Mouse (Mus musculus) induced T-regulatory cell, adult 2 months (primary cell): ENCODE results near the gene Pef1.

ENCODE experiments used
- DNase-seq: peaks from one replicate; pipeline ENCODE4 v3.0.0-alpha.2; 2012; ENCODE audit warnings: low read depth

The Pef1 gene

DNA sequence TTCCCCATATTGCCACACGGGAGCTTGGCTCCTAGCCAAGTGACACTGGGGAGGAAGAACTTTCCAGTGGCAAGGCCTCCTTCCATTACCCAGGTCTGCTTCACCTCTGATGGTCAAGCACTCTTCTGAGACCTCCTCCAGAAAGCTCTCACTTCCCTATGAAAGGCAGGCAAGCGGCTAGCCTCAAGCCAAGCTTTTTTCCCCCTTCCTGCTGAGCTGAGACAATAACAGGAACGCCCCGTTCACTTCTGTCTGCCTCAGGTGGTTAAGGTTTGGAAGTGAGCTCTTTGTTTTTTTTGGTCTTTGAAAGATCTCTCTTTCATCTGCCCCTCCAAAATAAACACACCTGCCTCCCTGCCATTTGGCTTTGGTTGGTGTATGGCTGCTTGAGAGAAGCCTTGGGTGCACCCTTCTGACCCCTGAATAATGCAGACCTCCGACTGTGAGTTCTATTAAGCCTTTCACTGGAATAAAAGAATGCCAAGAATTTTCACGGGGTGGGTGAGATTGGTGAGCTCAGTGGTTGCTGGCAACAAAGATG is at the start of gene Pef1:
TSS of gene Pef1 (plus strand) at position 448 of the 541 bp plus-strand sequence.
- DNase-seq = no peak

DNA sequence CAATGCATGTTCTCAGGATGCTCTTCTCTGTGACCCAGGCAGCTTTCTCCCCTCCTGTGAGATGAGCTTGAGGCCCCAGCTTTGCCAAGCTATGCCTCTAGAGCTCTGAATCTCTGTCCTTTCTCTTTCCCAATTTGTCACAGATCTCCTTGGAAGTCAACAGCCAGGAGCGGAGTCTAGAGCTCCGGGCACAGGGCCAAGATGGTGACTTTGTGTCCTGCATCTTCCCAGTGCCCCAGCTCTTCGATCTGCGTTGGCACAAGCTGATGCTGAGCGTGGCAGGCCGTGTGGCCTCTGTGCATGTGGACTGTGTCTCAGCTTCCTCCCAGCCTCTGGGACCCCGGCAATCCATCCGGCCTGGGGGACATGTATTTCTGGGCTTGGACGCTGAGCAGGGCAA is 49.2 kb upstream of the Pef1 start:
- DNase-seq = no peak

DNA sequence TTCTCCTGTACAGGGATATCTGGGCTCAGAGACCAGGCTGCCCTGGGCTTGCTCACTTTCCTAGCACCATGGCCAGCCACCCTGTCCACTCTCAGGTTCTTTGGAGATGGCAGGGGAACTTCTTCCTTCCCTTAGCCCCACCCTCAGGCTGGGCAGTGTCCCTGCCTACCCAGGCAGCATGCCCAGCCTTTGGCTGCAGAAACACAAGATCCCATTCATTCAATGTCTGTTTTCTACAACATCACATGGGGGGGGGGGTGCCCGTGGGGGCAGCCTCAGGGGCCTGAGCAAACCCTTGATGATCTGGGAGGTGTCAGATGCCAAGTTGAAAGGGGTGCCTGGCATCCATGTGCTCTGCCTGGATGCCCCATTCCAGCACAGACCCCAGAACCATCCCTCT is 47.6 kb upstream of the Pef1 start:
- no peak for DNase-seq

DNA sequence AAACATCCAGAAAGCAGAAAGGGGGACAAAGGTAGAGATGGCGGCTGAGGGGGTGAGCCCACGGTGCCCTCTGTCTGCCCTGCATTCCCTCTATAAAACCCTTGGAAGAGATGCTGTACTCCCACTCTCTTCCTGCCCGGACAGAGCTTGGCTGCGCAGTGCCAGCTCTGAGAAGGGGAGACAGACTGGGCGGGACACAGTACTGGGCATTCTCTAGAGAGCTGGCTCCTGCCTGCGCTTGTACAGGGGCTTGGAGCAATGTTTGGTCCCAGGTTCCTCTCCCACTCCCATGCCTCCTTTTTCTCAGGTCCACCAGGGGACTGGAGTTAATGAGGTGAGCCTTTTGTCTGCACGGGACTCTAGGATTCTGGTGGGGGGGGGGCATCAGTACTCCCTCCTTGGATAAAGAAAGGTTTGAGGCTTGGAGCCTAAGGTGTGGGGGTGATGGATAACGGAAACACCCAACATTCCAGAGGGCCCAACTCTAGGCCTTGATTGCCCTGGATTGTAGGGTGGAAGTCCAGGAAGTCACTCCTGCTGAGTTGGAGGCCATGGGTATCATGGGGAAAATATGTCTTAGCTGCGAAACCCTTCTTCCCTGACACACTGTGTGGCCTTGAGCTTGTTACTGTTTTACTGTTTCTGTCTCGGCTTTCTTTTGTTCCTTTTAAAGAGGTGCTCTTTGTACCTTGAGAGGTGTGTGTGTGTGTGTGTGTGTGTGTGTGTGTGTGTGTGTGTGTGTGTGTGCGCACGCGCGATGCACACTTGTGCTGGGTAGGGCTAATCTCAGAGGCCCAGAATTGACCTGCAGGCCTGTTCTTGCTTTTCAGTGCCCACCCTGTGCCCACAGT is 47.0 kb upstream of the Pef1 start:
- DNase-seq = no peak

DNA sequence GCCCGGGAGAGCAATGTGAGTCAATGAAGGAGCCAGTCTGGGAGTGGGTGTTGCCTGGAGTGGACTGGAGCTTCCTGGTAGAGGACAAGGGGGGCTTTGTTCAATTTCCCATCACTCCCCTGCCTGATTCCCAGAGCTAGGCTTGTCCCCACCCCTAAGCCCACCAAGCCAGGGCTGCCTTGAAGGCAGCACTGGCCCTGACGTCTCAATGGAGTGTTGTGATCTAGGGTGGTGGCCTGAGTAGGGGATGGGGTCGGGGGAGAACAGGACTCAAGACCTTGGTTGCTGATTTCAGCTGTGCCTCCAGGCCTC is 46.4 kb upstream of the Pef1 start:
- no peak for DNase-seq

DNA sequence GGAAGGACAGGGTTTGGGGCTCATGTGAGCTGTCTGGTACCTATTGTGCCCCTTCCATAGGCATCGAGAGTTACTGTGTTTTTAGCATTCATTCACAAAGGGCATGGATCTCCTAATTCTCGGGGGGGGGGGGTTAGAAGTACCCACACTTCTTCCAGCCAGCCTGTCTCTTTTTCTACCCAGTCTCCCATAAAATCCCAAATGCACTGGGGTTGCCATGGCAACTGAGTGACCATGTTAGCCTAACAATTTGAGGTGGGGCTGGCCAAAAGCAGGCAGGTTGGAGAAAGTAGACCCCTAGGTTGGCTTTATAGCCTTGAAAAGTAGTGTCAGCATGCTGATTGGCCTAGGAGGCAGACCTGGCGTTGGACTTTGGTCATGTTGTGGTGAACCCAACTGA is 45.9 kb upstream of the Pef1 start:
- no peak for DNase-seq

DNA sequence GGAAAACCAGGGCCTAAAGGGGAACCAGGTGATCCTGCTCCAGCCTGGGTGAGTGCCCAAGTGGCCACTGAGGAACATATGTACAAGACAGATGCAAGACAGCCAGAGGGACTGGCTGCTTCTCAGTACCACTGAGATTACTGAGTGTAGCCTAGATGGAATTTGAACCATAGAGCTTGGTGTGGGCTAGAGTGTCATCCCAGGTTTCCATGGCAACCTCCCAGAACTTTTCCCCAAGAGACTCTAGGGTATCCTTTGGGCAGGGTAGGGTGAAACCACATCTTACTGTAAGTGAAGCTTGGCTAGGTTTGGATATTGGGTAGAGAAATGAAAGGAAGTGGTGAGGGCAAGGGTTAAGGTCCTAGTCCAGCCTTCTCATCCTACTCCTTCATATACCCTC is 41.4 kb upstream of the Pef1 start:
- no peak for DNase-seq

DNA sequence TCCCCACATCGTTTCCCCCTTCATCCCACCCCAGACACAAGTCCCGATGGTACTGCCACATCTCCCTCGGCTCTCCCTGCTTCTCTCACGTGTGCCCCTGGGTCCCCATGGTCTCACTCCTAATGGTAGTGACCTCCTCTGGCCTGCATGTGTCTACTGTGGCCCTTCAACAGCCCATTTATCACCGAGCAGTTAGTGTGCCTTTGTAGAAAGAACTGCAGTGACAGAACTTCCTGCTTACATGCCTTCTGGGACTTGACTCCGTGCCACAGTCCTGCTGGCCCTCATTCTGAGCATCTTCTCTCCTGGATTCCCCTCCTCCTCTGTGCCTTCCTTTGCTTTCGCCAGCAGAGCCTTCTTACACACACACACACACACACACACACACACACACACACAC is 39.2 kb upstream of the Pef1 start:
- DNase-seq = no peak

DNA sequence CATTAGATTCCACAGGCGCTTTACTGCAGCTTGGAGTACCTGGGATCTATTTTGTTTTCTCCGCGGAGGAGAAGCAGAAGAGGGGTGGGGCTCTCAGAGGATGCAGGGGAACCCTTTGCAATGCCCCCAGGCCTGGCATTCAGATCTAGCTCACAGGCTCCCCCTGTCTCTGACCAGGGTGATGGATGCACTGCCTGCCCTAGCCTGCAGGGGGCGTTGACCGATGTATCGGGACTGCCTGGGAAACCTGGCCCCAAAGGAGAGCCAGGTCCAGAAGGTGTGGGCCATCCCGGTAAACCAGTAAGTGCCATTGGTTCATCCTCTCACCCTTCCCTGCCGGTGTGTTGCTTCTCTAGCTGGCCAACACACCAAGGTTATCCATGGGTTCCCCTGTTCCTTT is 35.5 kb upstream of the Pef1 start:
- peak; percentile 56 for DNase-seq

DNA sequence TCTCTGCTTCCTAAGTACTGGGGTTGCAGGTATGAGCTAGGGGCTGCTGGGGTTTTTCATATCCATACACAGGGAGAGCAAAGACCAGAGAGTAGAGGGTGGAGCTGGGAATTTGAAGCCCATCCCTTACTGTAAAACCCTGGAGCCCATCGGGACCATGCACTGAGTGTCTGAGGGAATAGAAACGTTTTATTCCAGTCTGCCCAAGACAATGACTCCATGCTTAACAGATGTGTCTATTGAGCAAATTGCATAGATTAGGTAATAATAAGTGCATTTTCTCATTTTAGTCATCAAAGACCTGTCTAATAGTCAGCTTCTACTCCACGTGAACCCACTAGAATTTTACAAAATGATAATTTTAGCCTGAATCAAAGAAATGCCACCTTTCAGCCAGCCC is 31.8 kb upstream of the Pef1 start:
- no peak for DNase-seq

DNA sequence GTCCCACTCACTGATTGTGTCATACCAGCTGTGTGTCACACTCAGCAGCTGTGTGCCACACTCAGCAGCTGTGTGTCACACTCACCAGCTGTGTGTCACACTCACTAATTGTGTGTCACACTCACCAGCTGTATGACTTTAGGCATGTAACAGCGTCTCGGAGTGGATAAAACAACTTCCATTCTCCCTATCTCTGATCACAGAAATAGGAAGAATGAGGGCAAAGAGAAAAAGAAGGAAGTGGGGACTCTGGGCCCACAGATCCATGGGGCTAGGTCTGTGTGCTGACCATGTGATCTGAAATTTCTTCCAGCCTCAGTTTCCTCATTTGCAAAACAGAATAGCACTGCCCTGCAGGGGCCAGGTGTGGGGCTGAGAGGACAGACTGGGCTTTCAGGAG is 30.6 kb upstream of the Pef1 start:
- no peak for DNase-seq

DNA sequence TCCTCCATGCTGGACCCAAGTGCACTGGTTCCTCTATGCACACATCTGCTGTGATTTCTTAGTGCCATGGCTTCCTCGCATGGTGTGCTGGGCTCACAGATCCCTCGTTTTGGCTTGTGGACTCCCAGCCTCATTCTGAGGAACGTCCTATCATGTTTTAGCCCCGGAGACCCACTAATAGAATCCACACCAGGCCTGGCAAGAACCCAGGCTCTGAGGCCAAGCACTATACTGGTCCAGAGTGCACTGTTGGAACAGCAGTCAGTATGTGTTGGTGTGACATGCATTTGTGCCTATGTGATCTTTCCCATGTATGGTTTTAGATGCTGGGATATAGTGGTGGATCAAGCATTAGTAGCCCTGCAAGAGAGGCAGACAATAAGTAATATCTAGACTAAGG is 29.0 kb upstream of the Pef1 start:
- DNase-seq = no peak

DNA sequence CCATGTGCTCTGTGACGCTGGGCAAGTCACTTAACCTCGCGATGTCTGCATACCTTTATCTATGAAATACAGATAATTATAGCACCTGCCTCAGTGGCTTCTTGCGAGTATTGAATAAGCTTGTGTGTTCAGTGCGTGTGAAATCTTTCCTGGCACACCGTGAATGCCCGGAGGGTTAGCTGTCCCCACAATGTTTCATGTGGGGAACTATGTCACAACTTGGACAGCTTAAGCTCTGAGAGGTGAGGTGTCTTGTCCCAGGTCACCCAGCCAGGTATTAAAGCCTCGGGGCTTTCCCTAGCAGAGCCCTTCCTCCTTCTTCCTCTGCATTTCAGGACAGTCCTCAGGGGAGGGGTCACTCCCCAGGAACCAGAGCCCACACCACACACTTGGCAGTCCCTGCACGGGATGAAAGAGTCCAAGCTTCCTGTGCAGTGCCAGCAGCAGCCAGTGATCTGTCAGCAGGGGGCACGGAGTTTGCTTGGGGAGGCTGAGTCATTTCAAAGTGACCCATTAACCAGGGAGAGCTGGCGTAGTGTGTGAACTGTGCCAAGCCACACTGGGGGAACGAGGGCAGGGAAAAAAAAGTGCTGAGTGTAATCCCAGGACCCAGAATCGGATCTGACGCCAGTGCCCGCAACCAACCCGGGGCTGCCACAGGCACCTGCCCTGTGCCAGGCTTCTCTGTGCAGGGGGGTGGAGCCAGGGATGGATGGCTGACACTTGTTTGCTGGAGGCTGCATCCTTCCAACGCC is 27.4 kb upstream of the Pef1 start:
- no peak for DNase-seq

DNA sequence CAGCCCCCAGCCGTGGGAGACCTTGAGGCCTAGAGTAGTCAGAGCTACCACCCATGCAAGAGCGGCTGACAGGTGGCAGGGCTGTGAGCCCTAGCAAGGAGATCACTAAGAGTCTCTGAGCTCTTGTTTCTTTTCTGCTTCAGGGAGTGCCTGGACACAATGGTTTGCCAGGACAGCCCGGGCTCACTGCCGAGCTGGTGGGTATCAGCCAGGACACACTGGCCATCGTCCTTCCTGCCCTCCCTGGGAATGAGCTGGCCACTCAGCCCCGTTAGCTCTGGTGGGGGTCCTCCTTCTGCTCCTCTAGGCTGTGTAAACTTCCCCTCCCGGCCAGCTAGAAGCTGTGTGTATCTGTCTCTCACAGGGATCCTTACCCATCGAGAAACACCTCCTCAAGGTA is 25.5 kb upstream of the Pef1 start:
- no peak for DNase-seq

DNA sequence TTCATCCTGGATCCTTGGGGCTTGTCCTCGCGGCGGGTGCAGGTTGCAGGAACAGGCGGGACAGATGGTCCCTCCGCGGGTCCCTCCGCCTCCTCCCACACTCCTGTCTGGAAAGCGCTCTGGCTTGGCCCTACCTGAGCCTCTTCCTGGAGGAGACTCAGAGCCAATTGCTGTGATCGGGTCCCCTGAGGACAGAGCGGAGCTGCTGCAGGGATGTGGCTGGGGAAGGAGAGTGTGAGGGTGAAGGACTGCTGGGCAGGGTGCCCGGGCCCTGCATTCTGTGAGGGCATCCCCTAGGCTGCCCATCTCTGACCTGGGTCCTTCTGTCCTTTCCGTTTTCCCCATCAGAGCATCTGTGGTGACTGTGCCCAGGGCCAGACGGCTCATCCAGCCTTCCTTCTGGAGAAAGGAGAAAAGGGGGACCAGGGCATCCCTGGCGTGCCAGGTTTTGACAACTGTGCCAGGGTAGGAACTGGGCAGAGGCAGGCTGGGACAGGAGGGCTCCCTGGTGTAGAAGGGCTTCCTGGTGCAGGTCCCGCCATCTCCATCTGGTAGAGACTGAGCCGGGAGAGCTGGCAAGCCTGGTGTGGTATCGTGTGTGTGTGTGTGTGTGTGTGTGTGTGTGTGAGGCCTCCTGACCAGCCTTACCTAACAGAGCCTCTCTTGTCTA is 23.4 kb upstream of the Pef1 start:
- no peak for DNase-seq

DNA sequence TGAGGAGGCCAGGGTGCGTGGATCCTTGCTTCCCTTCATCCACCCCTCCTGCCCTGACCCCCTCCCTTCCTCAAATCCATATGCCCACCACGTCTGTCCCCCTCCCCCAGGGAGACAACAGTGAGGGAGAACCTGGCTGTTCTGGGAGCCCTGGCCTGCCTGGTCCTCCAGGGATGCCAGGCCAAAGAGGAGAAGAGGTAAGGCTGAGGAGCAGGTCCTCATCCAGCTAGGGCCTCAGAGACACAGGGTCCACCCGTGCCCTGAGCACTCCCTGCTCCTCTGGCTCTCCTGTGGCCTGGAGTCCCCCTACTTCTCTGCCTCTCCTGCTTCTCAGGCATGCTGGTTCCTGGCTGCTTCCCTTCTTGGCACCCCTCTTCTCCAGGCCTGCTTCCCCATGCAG is 22.8 kb upstream of the Pef1 start:
- no peak for DNase-seq

DNA sequence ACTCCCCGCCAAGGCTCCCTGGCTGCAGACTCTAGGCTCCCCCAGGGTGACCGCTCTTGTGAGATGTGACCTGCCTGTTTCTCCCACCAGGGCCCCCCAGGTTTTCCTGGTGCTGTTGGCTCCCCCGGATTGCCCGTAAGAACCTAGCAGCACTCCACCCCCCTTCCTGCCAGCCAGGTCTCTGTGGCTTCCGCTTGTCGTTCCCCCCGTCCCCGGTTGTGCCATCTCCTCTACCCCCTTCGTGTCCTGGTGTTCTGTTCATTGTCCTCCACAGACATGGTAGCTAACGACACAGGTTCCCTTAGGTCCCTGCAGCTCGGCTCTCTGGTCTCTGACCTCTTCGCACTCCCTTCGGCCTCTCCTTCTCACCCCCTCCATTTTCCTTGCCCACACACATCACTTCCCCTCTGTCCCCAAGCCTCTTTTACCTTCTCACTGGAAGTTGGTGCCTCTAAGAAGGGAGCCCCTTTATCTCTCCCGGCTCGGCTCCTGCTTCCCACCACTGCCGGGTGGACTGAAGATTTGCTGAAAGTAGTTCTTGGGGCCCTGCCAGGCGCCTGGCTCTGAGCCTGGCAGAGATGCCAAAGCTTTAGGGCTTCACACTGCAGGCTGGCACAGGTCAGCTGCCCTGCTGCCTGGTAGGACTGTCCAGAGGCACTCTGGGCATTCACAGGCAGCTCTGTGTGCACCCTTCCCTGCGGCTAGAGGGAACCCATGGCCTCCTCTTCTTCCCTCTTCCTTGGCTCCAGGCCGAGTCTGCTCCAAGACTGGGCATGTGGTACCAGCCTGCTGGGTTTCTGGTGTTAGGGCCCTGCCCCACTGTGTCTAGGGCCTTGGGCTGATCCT is 20.8 kb upstream of the Pef1 start:
- DNase-seq = no peak

DNA sequence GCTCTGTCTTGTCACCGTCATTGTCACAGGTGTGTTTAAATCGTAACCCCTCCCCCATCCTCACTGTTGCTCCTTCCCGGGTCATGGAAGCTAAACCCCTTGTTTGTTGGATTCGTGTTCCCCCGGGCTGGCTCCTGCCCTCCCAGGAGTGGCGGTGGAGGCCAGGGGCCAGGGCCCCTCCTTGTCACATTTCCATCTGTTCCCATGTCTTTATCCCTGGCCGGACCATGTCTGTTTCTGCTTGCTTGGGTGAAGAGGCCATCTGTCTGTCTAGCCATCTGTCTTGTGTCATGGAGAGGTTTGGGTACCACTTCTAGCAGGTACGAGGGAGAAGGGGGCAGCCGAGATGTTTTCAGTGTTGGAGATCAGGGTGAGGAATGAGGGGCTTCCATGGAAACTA is 20.1 kb upstream of the Pef1 start:
- DNase-seq = no peak

DNA sequence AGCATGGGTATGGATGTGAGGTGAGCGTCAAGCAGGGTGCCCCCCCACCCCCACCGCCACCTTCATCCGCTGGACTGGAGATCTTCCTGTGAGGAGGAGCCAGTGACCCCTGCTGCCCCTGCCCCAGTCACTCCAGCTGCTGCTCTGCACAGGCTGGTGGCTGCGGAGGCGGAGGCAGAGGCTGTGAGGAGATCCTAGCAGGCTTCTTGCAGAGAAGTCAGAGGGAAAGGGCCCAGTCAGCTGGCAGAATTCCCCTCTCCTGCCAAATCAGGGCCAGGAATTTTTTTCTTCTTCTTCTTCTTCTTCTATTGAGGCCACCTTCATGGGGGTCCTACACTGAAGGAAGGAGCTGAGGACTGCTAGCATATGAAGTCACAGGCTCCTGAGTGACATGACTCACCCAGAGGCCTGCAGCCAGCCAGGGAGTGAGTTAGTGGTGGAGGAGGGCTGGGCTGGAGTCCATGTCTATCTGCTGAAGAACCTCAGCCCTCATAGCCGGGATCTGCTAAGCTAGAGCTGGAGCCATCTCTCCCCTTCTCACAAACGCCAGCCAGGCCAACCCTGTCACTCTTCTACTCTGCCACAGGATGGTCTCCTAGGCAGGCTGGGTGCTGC is 17.9 kb upstream of the Pef1 start:
- no peak for DNase-seq

DNA sequence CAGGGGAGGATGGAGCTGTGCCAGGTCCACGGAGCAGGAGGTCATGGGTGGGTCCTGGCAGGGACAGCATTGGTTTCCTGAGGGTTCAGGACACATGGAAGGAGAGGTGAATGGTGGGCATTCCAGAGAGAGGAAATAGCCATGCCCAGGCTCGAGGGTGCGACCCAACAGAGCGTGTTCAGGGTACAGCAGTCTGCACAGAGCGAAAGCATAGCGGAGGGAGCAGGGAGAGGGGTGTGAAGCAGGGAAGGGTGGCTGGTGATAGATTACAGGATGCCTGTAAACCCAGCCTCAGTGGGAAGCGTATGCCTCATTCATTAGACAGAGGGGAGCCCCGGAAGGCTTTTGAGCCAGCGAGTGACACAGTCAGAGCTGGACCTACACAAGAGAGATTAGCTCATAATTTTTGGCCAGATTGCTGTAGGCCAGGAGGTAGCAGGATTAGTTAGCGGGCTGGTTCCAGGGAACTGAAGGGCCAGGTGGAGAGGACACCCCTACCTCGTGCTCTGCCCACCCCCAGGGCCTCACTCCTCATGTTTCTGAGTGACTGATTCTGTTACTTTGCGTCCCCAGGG is 17.0 kb upstream of the Pef1 start:
- no peak for DNase-seq

DNA sequence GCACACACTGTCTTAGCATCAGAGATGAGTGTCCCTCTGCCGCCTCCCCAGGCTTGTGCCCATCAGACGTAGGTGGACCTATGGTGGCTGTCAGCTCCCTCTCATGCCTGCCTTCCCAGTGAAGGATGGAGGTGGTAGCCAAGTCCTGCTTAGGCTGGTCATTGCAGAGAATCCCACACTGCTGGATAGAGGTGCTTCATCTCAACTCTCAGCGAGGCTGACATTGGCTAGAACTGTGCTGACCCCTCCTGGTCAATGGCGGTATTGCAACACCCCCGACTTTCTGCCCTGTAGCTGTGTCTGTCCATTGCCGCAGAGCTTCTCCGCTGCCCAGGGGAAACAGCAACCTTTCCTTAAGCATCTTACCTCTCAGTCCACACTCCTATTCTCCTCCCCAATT is 15.1 kb upstream of the Pef1 start:
- DNase-seq = peak; percentile 89
